Mouse (Mus musculus) layer of hippocampus, adult 9-11 months (tissue): ENCODE results near the gene Dusp6.
"Not testable (repeated sequence)": the region's sequence is repeated elsewhere in the genome, so short reads cannot be mapped to it uniquely, and the experiment has no call there.

Experiments
- DNase-seq: peaks from one replicate; pipeline ENCODE4 v3.0.0; 2022

The Dusp6 gene

GRCm38 (mm10) chr10:99262867-99263379 is at the start of gene Dusp6:
TSS of gene Dusp6 (plus strand) at chr10:99263231.
- DNase-seq, result peak; percentile 98

GRCm38 (mm10) chr10:99214421-99215299 is 48.4 kb upstream of the Dusp6 start:
- DNase-seq, result no peak

- not testable (repeated sequence) for DNase-seq
Measured at GRCm38 (mm10) chr10:99216570-99216969, 46.5 kb upstream of the Dusp6 start.

- DNase-seq, result no peak
Measured at GRCm38 (mm10) chr10:99221540-99221939, 41.5 kb upstream of the Dusp6 start.

GRCm38 (mm10) chr10:99222726-99223125 is 40.3 kb upstream of the Dusp6 start:
- DNase-seq, result no peak

GRCm38 (mm10) chr10:99224218-99224617 is 38.8 kb upstream of the Dusp6 start:
- DNase-seq, result no peak

GRCm38 (mm10) chr10:99226782-99227181 is 36.2 kb upstream of the Dusp6 start:
- no peak for DNase-seq

- DNase-seq, result peak; percentile 57
Measured at GRCm38 (mm10) chr10:99227968-99228864, 34.8 kb upstream of the Dusp6 start.

- no peak for DNase-seq
Measured at GRCm38 (mm10) chr10:99229031-99229684, 33.9 kb upstream of the Dusp6 start.

GRCm38 (mm10) chr10:99232518-99233227 is 30.4 kb upstream of the Dusp6 start:
- no peak for DNase-seq

- no peak for DNase-seq
Measured at GRCm38 (mm10) chr10:99234336-99234735, 28.7 kb upstream of the Dusp6 start.

GRCm38 (mm10) chr10:99235081-99235480 is 27.9 kb upstream of the Dusp6 start:
- no peak for DNase-seq

- DNase-seq, result no peak
Measured at GRCm38 (mm10) chr10:99237205-99237832, 25.7 kb upstream of the Dusp6 start.

GRCm38 (mm10) chr10:99238537-99238936 is 24.5 kb upstream of the Dusp6 start:
- no peak for DNase-seq

GRCm38 (mm10) chr10:99241284-99241828 is 21.7 kb upstream of the Dusp6 start:
- no peak for DNase-seq

GRCm38 (mm10) chr10:99241829-99242711 is 21.0 kb upstream of the Dusp6 start:
- DNase-seq, result peak; percentile 52

GRCm38 (mm10) chr10:99242721-99243120 is 20.3 kb upstream of the Dusp6 start:
- DNase-seq, result no peak

GRCm38 (mm10) chr10:99243907-99244489 is 19.0 kb upstream of the Dusp6 start:
- no peak for DNase-seq

- no peak for DNase-seq
Measured at GRCm38 (mm10) chr10:99244655-99245260, 18.3 kb upstream of the Dusp6 start.
